Mouse (Mus musculus) megakaryocyte, adult 5-6 weeks (primary cell): ENCODE results near the gene Cd37. TPM values are rescaled to one million over a fixed set of nuclear protein-coding genes. Genes with fewer than 3 reads are reported as not detected.

Source experiments
- total RNA-seq, 2 experiments: library from RNA; stranded (forward) in 1 of 2; stranded (reverse) in 1 of 2; fragments of 153-499, 151-499 nt in 1 of 2; fragments of 221-1000, 200-1000 nt in 1 of 2; gene quantifications; 2 replicates each; pipeline versions ENCODE4 v1.2.3 to v1.2.4; 2015 to 2017

Gene Cd37
- total RNA-seq, 2 experiments from 2014 or later: 74.9 to 111 TPM

Other genes starting within 250 kb of the Cd37 start
Only the 30 nearest of the 38 such genes appear.
- 15.4 and 16.3 TPM in 2 replicates for gene Prr12, start 186.2 kb downstream of the Cd37 start, total RNA-seq (2015)
- gene Prr12, start 186.2 kb downstream of the Cd37 start, total RNA-seq (2017): 1.9 and 3.0 TPM in 2 replicates
- gene Nosip, start 176.7 kb downstream of the Cd37 start, total RNA-seq (2015): 41.4 and 46.3 TPM in 2 replicates
- 54.2 and 56.8 TPM in 2 replicates for gene Nosip, start 176.7 kb downstream of the Cd37 start, total RNA-seq (2017)
- gene Prrg2, start 176.4 kb downstream of the Cd37 start, total RNA-seq (2015): 6.6 and 8.9 TPM in 2 replicates
- 5.4 TPM in 2 replicates for gene Prrg2, start 176.4 kb downstream of the Cd37 start, total RNA-seq (2017)
- 4.5 and 5.8 TPM in 2 replicates for gene Rcn3, start 146.9 kb downstream of the Cd37 start, total RNA-seq (2015)
- 7.8 and 18.1 TPM in 2 replicates for gene Rcn3, start 146.9 kb downstream of the Cd37 start, total RNA-seq (2017)
- gene Fcgrt, start 135.3 kb downstream of the Cd37 start, total RNA-seq (2015): 22.0 and 22.5 TPM in 2 replicates
- 64.1 and 69.0 TPM in 2 replicates for gene Fcgrt, start 135.3 kb downstream of the Cd37 start, total RNA-seq (2017)
- 2,516 and 2,663 TPM in 2 replicates for gene Rps11, start 114.7 kb downstream of the Cd37 start, total RNA-seq (2015)
- gene Rps11, start 114.7 kb downstream of the Cd37 start, total RNA-seq (2017): 1,201 and 1,233 TPM in 2 replicates
- 1,652 and 1,953 TPM in 2 replicates for gene Rpl13a, start 110.4 kb downstream of the Cd37 start, total RNA-seq (2015)
- gene Rpl13a, start 110.4 kb downstream of the Cd37 start, total RNA-seq (2017): 2,014 and 2,240 TPM in 2 replicates
- gene Gm45713, start 102.9 kb downstream of the Cd37 start, total RNA-seq (2015): not detected in 2 replicates
- gene Gm45713, start 102.9 kb downstream of the Cd37 start, total RNA-seq (2017): not detected in 2 replicates
- 22.7 and 29.0 TPM in 2 replicates for gene Flt3l, start 102.7 kb downstream of the Cd37 start, total RNA-seq (2015)
- gene Flt3l, start 102.7 kb downstream of the Cd37 start, total RNA-seq (2017): 17.4 and 17.6 TPM in 2 replicates
- gene Pih1d1, start 84.8 kb downstream of the Cd37 start, total RNA-seq (2015): 131 and 132 TPM in 2 replicates
- gene Pih1d1, start 84.8 kb downstream of the Cd37 start, total RNA-seq (2017): 43.9 and 51.4 TPM in 2 replicates
- 68.0 and 72.0 TPM in 2 replicates for gene Aldh16a1, start 84.5 kb downstream of the Cd37 start, total RNA-seq (2015)
- 26.9 and 33.7 TPM in 2 replicates for gene Aldh16a1, start 84.5 kb downstream of the Cd37 start, total RNA-seq (2017)
- gene Slc17a7, start 75.2 kb downstream of the Cd37 start, total RNA-seq (2015): 0.18 TPM in 1 of 2 replicates, not detected in the other
- gene Slc17a7, start 75.2 kb downstream of the Cd37 start, total RNA-seq (2017): not detected in 2 replicates
- gene Gfy, start 59.5 kb downstream of the Cd37 start, total RNA-seq (2015): not detected in 2 replicates
- not detected in 2 replicates for gene Gfy, start 59.5 kb downstream of the Cd37 start, total RNA-seq (2017)
- not detected in 2 replicates for gene Pth2, start 58.1 kb downstream of the Cd37 start, total RNA-seq (2015)
- not detected in 2 replicates for gene Pth2, start 58.1 kb downstream of the Cd37 start, total RNA-seq (2017)
- not detected in 2 replicates for gene Ccdc155, start 34.2 kb downstream of the Cd37 start, total RNA-seq (2015)
- gene Ccdc155, start 34.2 kb downstream of the Cd37 start, total RNA-seq (2017): not detected in 2 replicates
- 1.0 and 1.6 TPM in 2 replicates for gene Dkkl1, start 27.0 kb downstream of the Cd37 start, total RNA-seq (2015)
- gene Dkkl1, start 27.0 kb downstream of the Cd37 start, total RNA-seq (2017): 1.1 and 5.0 TPM in 2 replicates
- gene Tead2, start 23.4 kb downstream of the Cd37 start, total RNA-seq (2015): 0.07 TPM in 1 of 2 replicates, not detected in the other
- not detected in 2 replicates for gene Tead2, start 23.4 kb downstream of the Cd37 start, total RNA-seq (2017)
- gene Slc6a16, start 2.0 kb upstream of the Cd37 start, total RNA-seq (2015): not detected in 2 replicates
- not detected in 2 replicates for gene Slc6a16, start 2.0 kb upstream of the Cd37 start, total RNA-seq (2017)
- gene Slc6a21, start 38.4 kb upstream of the Cd37 start, total RNA-seq (2015): 0.27 and 0.78 TPM in 2 replicates
- gene Slc6a21, start 38.4 kb upstream of the Cd37 start, total RNA-seq (2017): not detected in 2 replicates
- 3.2 and 4.7 TPM in 2 replicates for gene Trpm4, start 94.7 kb upstream of the Cd37 start, total RNA-seq (2015)
- gene Trpm4, start 94.7 kb upstream of the Cd37 start, total RNA-seq (2017): 4.8 and 5.4 TPM in 2 replicates
- gene Hrc, start 96.2 kb upstream of the Cd37 start, total RNA-seq (2015): not detected in 2 replicates
- 0.07 TPM in 1 of 2 replicates, not detected in the other for gene Hrc, start 96.2 kb upstream of the Cd37 start, total RNA-seq (2017)
- 0.50 TPM in 1 of 2 replicates, not detected in the other for gene Ppfia3, start 127.9 kb upstream of the Cd37 start, total RNA-seq (2015)
- gene Ppfia3, start 127.9 kb upstream of the Cd37 start, total RNA-seq (2017): not detected in 2 replicates
- 0.71 TPM in 1 of 2 replicates, not detected in the other for gene Lin7b, start 131.5 kb upstream of the Cd37 start, total RNA-seq (2015)
- not detected in 2 replicates for gene Lin7b, start 131.5 kb upstream of the Cd37 start, total RNA-seq (2017)
- 69.6 and 94.3 TPM in 2 replicates for gene Snrnp70, start 156.6 kb upstream of the Cd37 start, total RNA-seq (2015)
- 261 and 320 TPM in 2 replicates for gene Snrnp70, start 156.6 kb upstream of the Cd37 start, total RNA-seq (2017)
- not detected in 2 replicates for gene Kcna7, start 166.5 kb upstream of the Cd37 start, total RNA-seq (2015)
- not detected in 2 replicates for gene Kcna7, start 166.5 kb upstream of the Cd37 start, total RNA-seq (2017)
- gene Ntf5, start 174.6 kb upstream of the Cd37 start, total RNA-seq (2015): not detected in 2 replicates
- gene Ntf5, start 174.6 kb upstream of the Cd37 start, total RNA-seq (2017): not detected in 2 replicates
- gene Lhb, start 181.7 kb upstream of the Cd37 start, total RNA-seq (2015): not detected in 2 replicates
- gene Lhb, start 181.7 kb upstream of the Cd37 start, total RNA-seq (2017): not detected in 2 replicates
- 9.8 and 10.6 TPM in 2 replicates for gene Gys1, start 195.7 kb upstream of the Cd37 start, total RNA-seq (2015)
- gene Gys1, start 195.7 kb upstream of the Cd37 start, total RNA-seq (2017): 7.2 and 8.8 TPM in 2 replicates
- gene Ruvbl2, start 199.0 kb upstream of the Cd37 start, total RNA-seq (2015): 48.6 and 51.6 TPM in 2 replicates
- 52.9 and 60.2 TPM in 2 replicates for gene Ruvbl2, start 199.0 kb upstream of the Cd37 start, total RNA-seq (2017)
- gene Ftl1, start 220.8 kb upstream of the Cd37 start, total RNA-seq (2015): 2,869 and 3,213 TPM in 2 replicates
- 1,589 and 1,786 TPM in 2 replicates for gene Ftl1, start 220.8 kb upstream of the Cd37 start, total RNA-seq (2017)